8 mouse cellular contexts compared by ENCODE assay signal in genomic region chr14:47275417-47275816, GRCm38 (mm10). TPM values are rescaled to one million over a fixed set of nuclear protein-coding genes. Genes with fewer than 3 reads are reported as not detected.
DNase-seq lines count a peak whose midpoint lies in the region; ATAC-seq and TF ChIP-seq lines count a peak whose summit lies in the region.

No protein-coding gene starts in this region.

- H3K4me1 ChIP-seq in spleen, adult 2 months (ENCODE audit: control insufficient read depth, insufficient read depth, insufficient read length), result no peaks in the 10 kb centered on the region
- peaks cover 9% of the 10 kb centered on the region for H3K4me1 ChIP-seq in embryonic facial prominence, embryonic 15.5 days
- peaks cover 11% of the 10 kb centered on the region for H3K4me1 ChIP-seq in limb, embryonic 14.5 days (ENCODE audit: control insufficient read depth, insufficient read depth, low read length)

- H3K27me3 ChIP-seq in spleen, adult 2 months (ENCODE audit: control insufficient read depth, insufficient read depth, low read length), result no peaks in the 10 kb centered on the region
- no peaks in the 10 kb centered on the region for H3K27me3 ChIP-seq in embryonic facial prominence, embryonic 15.5 days
- H3K27me3 ChIP-seq in limb, embryonic 14.5 days (ENCODE audit: control insufficient read depth, insufficient read depth, low read length), result no peaks in the 10 kb centered on the region

- no peak overlapping the region for H3K9ac ChIP-seq in embryonic facial prominence, embryonic 15.5 days
- H3K9ac ChIP-seq in limb, embryonic 14.5 days (ENCODE audit: low read depth, low read length, severe bottlenecking), result no peak overlapping the region

- no peak for TF ChIP-seq POLR2A in spleen, adult 2 months (IDR thresholded peaks at IDR 0.05; ENCODE audit: low read depth, low read length)
- no peak for TF ChIP-seq POLR2A in limb, embryonic 14.5 days (IDR thresholded peaks at IDR 0.05; ENCODE audit: borderline replicate concordance, extremely low read depth, insufficient read depth, insufficient read length)

- no peak for DNase-seq in spleen, adult 2 months (ENCODE audit: low read depth in 1 of 2, low spot score in 2 of 2)
- no peak for DNase-seq in spleen, postnatal 14 days (ENCODE audit: low spot score in 2 of 2)
- DNase-seq in limb, embryonic 14.5 days (ENCODE audit: low spot score), result no peak
- peak; percentile 21 for DNase-seq in retina, postnatal 1 day
- DNase-seq in c-Kit-positive CD71-positive TER-119-positive erythroid progenitor cells, embryonic 14.5 days (ENCODE audit: low spot score), result no peak
- DNase-seq in ovary, postnatal 14 days (ENCODE audit: low spot score), result no peak
- DNase-seq in layer of hippocampus, adult 8-10 months (ENCODE audit: low spot score in 2 of 2), result no peak

- 0 out of 2 replicates have a peak overlapping the region, but pooled peaks have one; percentile 0 for H3K4me3 ChIP-seq in spleen, adult 2 months (ENCODE audit: extremely low read depth, insufficient read depth, insufficient read length)
- H3K4me3 ChIP-seq in embryonic facial prominence, embryonic 15.5 days (replicated peaks), result peak overlapping the region; percentile 90
- peak overlapping the region; percentile 67 for H3K4me3 ChIP-seq in limb, embryonic 14.5 days (replicated peaks; ENCODE audit: low read length)

- peak overlapping the region; percentile 78 for H3K4me2 ChIP-seq in embryonic facial prominence, embryonic 15.5 days (replicated peaks)
- peak overlapping the region; percentile 75 for H3K4me2 ChIP-seq in limb, embryonic 14.5 days (replicated peaks; ENCODE audit: low read depth, low read length, severe bottlenecking)

- TF ChIP-seq CTCF in spleen, adult 2 months (IDR thresholded peaks at IDR 0.05; ENCODE audit: extremely low read depth, insufficient read depth, insufficient read length, insufficient replicate concordance), result no peak

- 31% methylated on average over 3 of the region's 3 CpGs for WGBS in spleen, adult 2 months
- WGBS in embryonic facial prominence, embryonic 15.5 days, result 22% methylated on average over 3 of the region's 3 CpGs
- WGBS in limb, embryonic 14.5 days, result 24% methylated on average over 3 of the region's 3 CpGs

- no peak for ATAC-seq in embryonic facial prominence, embryonic 15.5 days (ENCODE audit: insufficient number of reproducible peaks, low FRiP score, low TSS enrichment, low read depth)
- ATAC-seq in limb, embryonic 14.5 days (ENCODE audit: low FRiP score, low read depth), result no peak

- H3K36me3 ChIP-seq in spleen, adult 2 months (ENCODE audit: control insufficient read depth, insufficient read depth, low read length), result peaks cover 6% of the 10 kb centered on the region; the same call in 1 of the 2 replicates
- peaks cover 12% of the 10 kb centered on the region; the same call in 1 of the 2 replicates for H3K36me3 ChIP-seq in embryonic facial prominence, embryonic 15.5 days
- peaks cover 20% of the 10 kb centered on the region for H3K36me3 ChIP-seq in limb, embryonic 14.5 days (ENCODE audit: control insufficient read depth, insufficient read depth, low read length)

- no peak overlapping the region for H3K27ac ChIP-seq in spleen, adult 2 months (ENCODE audit: insufficient read depth, low read length)
- H3K27ac ChIP-seq in embryonic facial prominence, embryonic 15.5 days (replicated peaks), result no peak overlapping the region
- H3K27ac ChIP-seq in limb, embryonic 14.5 days (replicated peaks; ENCODE audit: low read depth, low read length), result no peak overlapping the region

- H3K9me3 ChIP-seq in embryonic facial prominence, embryonic 15.5 days (replicated peaks), result no peaks in the 10 kb centered on the region
- H3K9me3 ChIP-seq in limb, embryonic 14.5 days (ENCODE audit: control insufficient read depth, low read length), result no peaks in the 10 kb centered on the region

RNA-seq across cellular contexts. Expression of gene Wdhd1, which starts 1.2 kb away (rescaled TPM):
- 2.7 and 2.9 TPM in 2 replicates for polyA plus RNA-seq in spleen, adult 2 months (2012; rRNA removed)
- 21.8 and 23.1 TPM in 2 replicates for polyA plus RNA-seq in embryonic facial prominence, embryonic 15.5 days (2015; fragmentation: Nextera tagmentation; extraction: Ambion mirVana)
- 22.0 and 29.6 TPM in 2 replicates for polyA plus RNA-seq in limb, embryonic 14.5 days (2012; rRNA removed)
- polyA plus RNA-seq in limb, embryonic 14.5 days (2014; fragmentation: Nextera tagmentation; extraction: Ambion mirVana), result 22.9 and 26.2 TPM in 2 replicates
- total RNA-seq in layer of hippocampus, adult 8-10 months (2022), result 10 to 100 TPM in 1 of 4 experiments, 1 to 10 TPM in 3; 6.5 to 10.5 (median 7.2) TPM

RNA-seq across cellular contexts. Expression of gene Socs4, which starts 1.3 kb away (rescaled TPM):
- 2.4 and 2.7 TPM in 2 replicates for polyA plus RNA-seq in spleen, adult 2 months (2012; rRNA removed)
- polyA plus RNA-seq in embryonic facial prominence, embryonic 15.5 days (2015; fragmentation: Nextera tagmentation; extraction: Ambion mirVana), result 3.0 and 3.4 TPM in 2 replicates
- polyA plus RNA-seq in limb, embryonic 14.5 days (2012; rRNA removed), result 7.5 and 7.6 TPM in 2 replicates
- 4.0 and 4.7 TPM in 2 replicates for polyA plus RNA-seq in limb, embryonic 14.5 days (2014; fragmentation: Nextera tagmentation; extraction: Ambion mirVana)
- total RNA-seq in layer of hippocampus, adult 8-10 months (2022), result 10 to 100 TPM; 11.0 to 12.3 (median 12.1) TPM

RNA-seq across cellular contexts. Expression of gene Mapk1ip1l, which starts 22.6 kb away (rescaled TPM):
- 38.1 and 40.4 TPM in 2 replicates for polyA plus RNA-seq in spleen, adult 2 months (2012; rRNA removed)
- 60.2 and 61.5 TPM in 2 replicates for polyA plus RNA-seq in embryonic facial prominence, embryonic 15.5 days (2015; fragmentation: Nextera tagmentation; extraction: Ambion mirVana)
- polyA plus RNA-seq in limb, embryonic 14.5 days (2012; rRNA removed), result 62.6 and 72.1 TPM in 2 replicates
- polyA plus RNA-seq in limb, embryonic 14.5 days (2014; fragmentation: Nextera tagmentation; extraction: Ambion mirVana), result 74.6 and 76.1 TPM in 2 replicates
- 10 to 100 TPM; 54.3 to 66.2 (median 61.8) TPM for total RNA-seq in layer of hippocampus, adult 8-10 months (2022)

Comparison
In these comparisons a context has a peak if more than half of its experiments do, and no peak if none do; other contexts are left out.
1. H3K4me3 ChIP-seq: peak in every context shown above with its lines; median percentile 90 in embryonic facial prominence, embryonic 15.5 days; 67 in limb, embryonic 14.5 days; 0 in spleen, adult 2 months.